Mouse (Mus musculus): ENCODE data around the gene Ctsh.

DNA sequence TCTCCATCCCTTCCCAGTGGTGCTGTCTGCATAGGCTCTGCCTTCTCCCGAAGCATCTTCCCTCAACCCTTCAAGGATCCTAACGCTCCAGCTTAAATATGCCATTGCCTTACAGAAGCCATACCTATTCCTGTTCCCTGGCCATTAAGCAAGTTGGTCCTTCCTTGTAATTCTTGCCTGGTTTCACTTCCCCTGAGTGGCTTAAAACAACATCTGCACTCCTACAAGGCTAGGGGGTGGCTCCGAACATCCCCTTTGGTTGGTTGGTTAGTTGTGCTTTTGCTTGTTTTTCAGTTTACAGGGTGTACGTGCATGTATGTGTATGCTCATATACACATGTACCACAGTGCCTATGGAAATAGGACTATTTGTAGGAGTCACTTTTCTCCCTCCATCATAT, 32.5 kb upstream of the Ctsh start:
- TF ChIP-seq POLR2A (IDR thresholded peaks at IDR 0.05; ENCODE audit: borderline replicate concordance, insufficient read depth, low read length) (no peak), CTCF (IDR thresholded peaks at IDR 0.05; ENCODE audit: borderline replicate concordance, insufficient read depth, low read depth, low read length) (no peak)
